Mouse (Mus musculus) forebrain, embryonic 14.5 days (tissue): Measurements from ENCODE around the gene Sprr2a3. TPM values are rescaled to one million over a fixed set of nuclear protein-coding genes. Genes with fewer than 3 reads are reported as not detected.
"Not testable (repeated sequence)": the region's sequence is repeated elsewhere in the genome, so short reads cannot be mapped to it uniquely, and the experiment has no call there.

ENCODE experiments used
- ATAC-seq: fragments of 200-750 bp; cut with Nextera tagmentation; 2 replicates; pipeline ENCODE4 v1.8.0; 2017; ENCODE audit warnings: mild to moderate bottlenecking, moderate library complexity
- DNase-seq: peaks from one replicate; pipeline ENCODE4 v3.0.0-alpha.2; 2015; ENCODE audit warnings: low spot score
- H3K27ac ChIP-seq: fragments of 300-500 bp; sonication (generic); 2 replicates; pipeline ENCODE4 v1.5.1; 2014; ENCODE audit warnings: low read depth, mild to moderate bottlenecking, control low read depth, low read length, moderate library complexity
- H3K27me3 ChIP-seq: fragments of 300-500 bp; sonication (generic); replicated peaks from 2 replicates; pipeline ENCODE4 v1.6.1; 2014; ENCODE audit warnings: low read length, control low read depth, mixed read lengths; ENCODE audit not compliant: control insufficient read depth, insufficient read depth
- H3K36me3 ChIP-seq: fragments of 300-500 bp; sonication (generic); 2 replicates; pipeline ENCODE4 v1.6.1; 2014; ENCODE audit warnings: low read length, control low read depth; ENCODE audit not compliant: control insufficient read depth, insufficient read depth
- H3K4me1 ChIP-seq: fragments of 300-500 bp; sonication (generic); 2 replicates; pipeline ENCODE4 v1.6.1; 2014; ENCODE audit warnings: antibody characterized with exemption, low read length, control low read depth; ENCODE audit not compliant: control insufficient read depth, insufficient read depth
- H3K4me2 ChIP-seq: fragments of 300-500 bp; sonication (generic); 2 replicates; pipeline ENCODE4 v1.6.1; 2014; ENCODE audit warnings: mild to moderate bottlenecking, control low read depth, low read length
- H3K4me3 ChIP-seq: fragments of 300-500 bp; sonication (generic); 2 replicates; pipeline ENCODE4 v1.5.1; 2014; ENCODE audit warnings: low read depth, low read length, control low read depth
- H3K9ac ChIP-seq: fragments of 300-500 bp; sonication (generic); 2 replicates; pipeline ENCODE4 v1.6.1; 2014; ENCODE audit warnings: mild to moderate bottlenecking, low read length, control low read depth, moderate library complexity
- H3K9me3 ChIP-seq: fragments of 300-500 bp; sonication (generic); replicated peaks from 2 replicates; pipeline ENCODE4 v1.6.1; 2016; ENCODE audit warnings: low read length, control low read depth, mixed read lengths; ENCODE audit not compliant: control insufficient read depth
- WGBS: fragments of 180-500 bp; shearing (Covaris S2); extraction: QIAGEN DNeasy Blood & Tissue Kit; methylation state at CpG from one replicate; pipeline ENCODE4 v1.1.7; 2014; 5-methylcytosine and 5-hydroxymethylcytosine counted together
- polyA plus RNA-seq: library from polyadenylated mRNA; unstranded; fragments of >200 nt; fragmentation: Nextera tagmentation; extraction: Ambion mirVana; gene quantifications from 2 replicates; pipeline ENCODE4 v1.2.1, GENCODE M21; 2014

The Sprr2a3 gene
- polyA plus RNA-seq = not detected in 2 replicates

GRCm38 (mm10) chr3:92285101-92285500 is at the start of gene Sprr2a3:
TSS of gene Sprr2a3 (plus strand) at chr3:92285417.
- not testable (repeated sequence) for H3K4me3 ChIP-seq, H3K4me2 ChIP-seq, H3K27me3 ChIP-seq, H3K27ac ChIP-seq, H3K36me3 ChIP-seq, H3K9ac ChIP-seq, DNase-seq, H3K4me1 ChIP-seq, H3K9me3 ChIP-seq, ATAC-seq
- whole genome bisulfite sequencing = 95% methylated on average over 1 of the region's 1 CpGs

GRCm38 (mm10) chr3:92236463-92237189 is 48.6 kb upstream of the Sprr2a3 start:
- no CpG with 5 or more reads among the region's 5 CpGs for WGBS
- H3K9ac ChIP-seq, ATAC-seq: not testable (repeated sequence)

GRCm38 (mm10) chr3:92238736-92239135 is 46.5 kb upstream of the Sprr2a3 start:
- not testable (repeated sequence) for H3K9ac ChIP-seq, H3K27me3 ChIP-seq, H3K9me3 ChIP-seq, H3K27ac ChIP-seq, H3K36me3 ChIP-seq, H3K4me3 ChIP-seq, ATAC-seq, DNase-seq, H3K4me1 ChIP-seq, H3K4me2 ChIP-seq

More at GRCm38 (mm10) chr3:92236463-92237189, 48.6 kb upstream of the Sprr2a3 start:
- not testable (repeated sequence) for H3K9me3 ChIP-seq, H3K27me3 ChIP-seq, H3K27ac ChIP-seq, H3K4me3 ChIP-seq, H3K4me1 ChIP-seq, DNase-seq, H3K36me3 ChIP-seq, H3K4me2 ChIP-seq

- not testable (repeated sequence) for H3K4me3 ChIP-seq, H3K9me3 ChIP-seq, DNase-seq, H3K27ac ChIP-seq, H3K36me3 ChIP-seq, H3K4me1 ChIP-seq, H3K27me3 ChIP-seq, H3K4me2 ChIP-seq, H3K9ac ChIP-seq
- 0 out of 2 replicates have a peak, but pooled peaks have one; percentile 21 for ATAC-seq
- WGBS = no CpG with 5 or more reads among the region's 1 CpGs
Measured at GRCm38 (mm10) chr3:92239197-92239596, 46.0 kb upstream of the Sprr2a3 start.

- not testable (repeated sequence) for H3K9me3 ChIP-seq, H3K9ac ChIP-seq, H3K36me3 ChIP-seq, ATAC-seq, DNase-seq, H3K4me1 ChIP-seq, H3K4me2 ChIP-seq, H3K27me3 ChIP-seq, H3K27ac ChIP-seq, H3K4me3 ChIP-seq
Measured at GRCm38 (mm10) chr3:92244833-92245232, 40.4 kb upstream of the Sprr2a3 start.

- not testable (repeated sequence) for DNase-seq
Measured at GRCm38 (mm10) chr3:92246245-92246644, 39.0 kb upstream of the Sprr2a3 start.

GRCm38 (mm10) chr3:92248494-92248893 is 36.7 kb upstream of the Sprr2a3 start:
- ATAC-seq, H3K4me1 ChIP-seq, H3K9ac ChIP-seq, H3K36me3 ChIP-seq, H3K9me3 ChIP-seq, DNase-seq, H3K27me3 ChIP-seq, H3K27ac ChIP-seq, H3K4me3 ChIP-seq, H3K4me2 ChIP-seq: not testable (repeated sequence)

More at GRCm38 (mm10) chr3:92246245-92246644, 39.0 kb upstream of the Sprr2a3 start:
- not testable (repeated sequence) for H3K4me3 ChIP-seq, H3K36me3 ChIP-seq, H3K9ac ChIP-seq, H3K4me1 ChIP-seq, H3K9me3 ChIP-seq, H3K27me3 ChIP-seq, ATAC-seq, H3K4me2 ChIP-seq, H3K27ac ChIP-seq
- WGBS = no CpG with 5 or more reads among the region's 10 CpGs

GRCm38 (mm10) chr3:92250450-92250849 is 34.8 kb upstream of the Sprr2a3 start:
- H3K27me3 ChIP-seq, H3K27ac ChIP-seq, H3K9me3 ChIP-seq, H3K36me3 ChIP-seq, H3K9ac ChIP-seq, H3K4me2 ChIP-seq, H3K4me1 ChIP-seq, H3K4me3 ChIP-seq, DNase-seq: not testable (repeated sequence)
- 0 out of 2 replicates have a peak, but pooled peaks have one; percentile 12 for ATAC-seq
- WGBS = 89% methylated on average over 1 of the region's 2 CpGs

- H3K9ac ChIP-seq, H3K36me3 ChIP-seq, H3K27me3 ChIP-seq, ATAC-seq, DNase-seq, H3K9me3 ChIP-seq, H3K4me1 ChIP-seq, H3K27ac ChIP-seq, H3K4me3 ChIP-seq, H3K4me2 ChIP-seq: not testable (repeated sequence)
- WGBS = no CpG with 5 or more reads among the region's 8 CpGs
Measured at GRCm38 (mm10) chr3:92253860-92254259, 31.4 kb upstream of the Sprr2a3 start.
